Mouse (Mus musculus) heart, embryonic 15.5 days (tissue): ENCODE results near the gene Nap1l5. TPM values are rescaled to one million over a fixed set of nuclear protein-coding genes. Genes with fewer than 3 reads are reported as not detected.

ENCODE experiments used
- ATAC-seq: fragments of 200-750 bp; cut with Nextera tagmentation; replicated peaks from 2 replicates; pipeline ENCODE4 v1.8.0; 2017; ENCODE audit warnings: low read depth, moderate TSS enrichment; ENCODE audit not compliant: insufficient number of reproducible peaks, insufficient read depth, low FRiP score
- H3K27ac ChIP-seq: fragments of 300-500 bp; sonication (generic); 2 replicates; pipeline ENCODE4 v1.5.1; 2015; ENCODE audit warnings: mild to moderate bottlenecking, inconsistent platforms
- H3K27me3 ChIP-seq: fragments of 300-500 bp; sonication (generic); 2 replicates; pipeline ENCODE4 v1.6.1; 2015; ENCODE audit warnings: inconsistent platforms
- H3K36me3 ChIP-seq: fragments of 300-500 bp; sonication (generic); 2 replicates; pipeline ENCODE4 v1.6.1; 2015; ENCODE audit warnings: mild to moderate bottlenecking, inconsistent platforms
- H3K4me1 ChIP-seq: fragments of 300-500 bp; sonication (generic); replicated peaks from 2 replicates; pipeline ENCODE4 v1.6.1; 2015; ENCODE audit warnings: inconsistent platforms
- H3K4me2 ChIP-seq: fragments of 300-500 bp; sonication (generic); 2 replicates; pipeline ENCODE4 v1.6.1; 2015; ENCODE audit warnings: inconsistent platforms, mild to moderate bottlenecking, moderate library complexity
- H3K4me3 ChIP-seq: fragments of 300-500 bp; sonication (generic); 2 replicates; pipeline ENCODE4 v1.5.1; 2015; ENCODE audit warnings: mild to moderate bottlenecking, inconsistent platforms
- H3K9ac ChIP-seq: fragments of 300-500 bp; sonication (generic); 2 replicates; pipeline ENCODE4 v1.6.1; 2015; ENCODE audit warnings: mild to moderate bottlenecking, inconsistent platforms
- H3K9me3 ChIP-seq: fragments of 300-500 bp; sonication (generic); replicated peaks from 2 replicates; pipeline ENCODE4 v1.6.1; 2016; ENCODE audit warnings: inconsistent platforms
- WGBS: fragments of 180-500 bp; shearing (Covaris S2); methylation state at CpG from one replicate; pipeline ENCODE4 v1.1.7; 2015; ENCODE audit warnings: mixed read lengths; 5-methylcytosine and 5-hydroxymethylcytosine counted together
- polyA plus RNA-seq: library from polyadenylated mRNA; unstranded; fragments of >200 nt; fragmentation: Nextera tagmentation; extraction: Ambion mirVana; gene quantifications from 2 replicates; pipeline ENCODE4 v1.2.1, GENCODE M21; 2015

Gene Nap1l5
- polyA plus RNA-seq: 1.1 and 1.8 TPM in 2 replicates

- H3K36me3 ChIP-seq: peaks cover 35% of the 10 kb centered on the region
- WGBS: 56% methylated on average over 34 of the region's 34 CpGs
Measured at GRCm38 (mm10) chr6:58906852-58907261, at the start of gene Nap1l5. Gene Nap1l5, minus strand, starts transcription at chr6:58907076.

GRCm38 (mm10) chr6:58951128-58951992 lies 44.5 kb upstream of the Nap1l5 start:
- Histone ChIP-seq H3K36me3 (peaks cover 28% of the 10 kb centered on the region), H3K4me2 (no peak overlapping the region), H3K27ac (no peak overlapping the region), H3K27me3 (no peaks in the 10 kb centered on the region), H3K4me1 (no peaks in the 10 kb centered on the region), H3K4me3 (no peak overlapping the region), H3K9me3 (no peaks in the 10 kb centered on the region), H3K9ac (no peak overlapping the region)
- WGBS: 55% methylated on average over 2 of the region's 2 CpGs
- no peak for ATAC-seq

More at GRCm38 (mm10) chr6:58906852-58907261, at the start of gene Nap1l5:
- peak; percentile 55; the same call in 1 of the 2 replicates for ATAC-seq
- Histone ChIP-seq H3K4me1 (0 out of 2 replicates have a peak, but pooled peaks cover 3% of the 10 kb centered on the region), H3K4me3 (peak within 1 kb of the TSS; percentile 47), H3K27me3 (no peaks in the 10 kb centered on the region), H3K27ac (no peak within 1 kb of the TSS), H3K9me3 (0 out of 2 replicates have a peak, but pooled peaks cover 10% of the 10 kb centered on the region), H3K4me2 (peak within 1 kb of the TSS; percentile 77), H3K9ac (no peak within 1 kb of the TSS; the same call in 1 of the 2 replicates)

- Histone ChIP-seq H3K9me3 (no peaks in the 10 kb centered on the region), H3K27ac (no peak overlapping the region), H3K36me3 (peaks cover 26% of the 10 kb centered on the region), H3K27me3 (no peaks in the 10 kb centered on the region), H3K4me3 (no peak overlapping the region), H3K4me1 (no peaks in the 10 kb centered on the region), H3K4me2 (no peak overlapping the region), H3K9ac (no peak overlapping the region)
- 91% methylated on average over 1 of the region's 1 CpGs for WGBS
- ATAC-seq: no peak
Measured at GRCm38 (mm10) chr6:58950410-58950809, 43.5 kb upstream of the Nap1l5 start.

GRCm38 (mm10) chr6:58946840-58947239 lies 40.0 kb upstream of the Nap1l5 start:
- H3K4me1 ChIP-seq: no peaks in the 10 kb centered on the region
- 70% methylated on average over 4 of the region's 4 CpGs for WGBS
- H3K36me3 ChIP-seq: peaks cover 4% of the 10 kb centered on the region; the same call in 1 of the 2 replicates
- no peaks in the 10 kb centered on the region for H3K9me3 ChIP-seq
- no peak overlapping the region for H3K4me2 ChIP-seq
- H3K9ac ChIP-seq: no peak overlapping the region
- no peak overlapping the region for H3K27ac ChIP-seq
- no peak overlapping the region for H3K4me3 ChIP-seq
- H3K27me3 ChIP-seq: no peaks in the 10 kb centered on the region
- ATAC-seq: no peak

GRCm38 (mm10) chr6:58946246-58946645 lies 39.4 kb upstream of the Nap1l5 start:
- Histone ChIP-seq H3K36me3 (peaks cover 4% of the 10 kb centered on the region; the same call in 1 of the 2 replicates), H3K4me3 (no peak overlapping the region), H3K27me3 (no peaks in the 10 kb centered on the region), H3K4me2 (no peak overlapping the region), H3K9me3 (no peaks in the 10 kb centered on the region), H3K9ac (no peak overlapping the region), H3K4me1 (no peaks in the 10 kb centered on the region), H3K27ac (no peak overlapping the region)
- WGBS: 58% methylated on average over 2 of the region's 2 CpGs
- ATAC-seq: no peak

- Histone ChIP-seq H3K36me3 (peaks cover 4% of the 10 kb centered on the region; the same call in 1 of the 2 replicates), H3K4me1 (no peaks in the 10 kb centered on the region), H3K9me3 (no peaks in the 10 kb centered on the region), H3K27me3 (no peaks in the 10 kb centered on the region), H3K4me3 (no peak overlapping the region), H3K4me2 (no peak overlapping the region), H3K9ac (no peak overlapping the region), H3K27ac (no peak overlapping the region)
- ATAC-seq: no peak
- 53% methylated on average over 3 of the region's 3 CpGs for WGBS
Measured at GRCm38 (mm10) chr6:58943958-58944357, 37.1 kb upstream of the Nap1l5 start.

GRCm38 (mm10) chr6:58942276-58942675 lies 35.4 kb upstream of the Nap1l5 start:
- Histone ChIP-seq H3K9me3 (no peaks in the 10 kb centered on the region), H3K27me3 (no peaks in the 10 kb centered on the region), H3K36me3 (peaks cover under 1% of the 10 kb centered on the region; the same call in 1 of the 2 replicates), H3K4me1 (no peaks in the 10 kb centered on the region), H3K9ac (no peak overlapping the region), H3K27ac (no peak overlapping the region), H3K4me2 (no peak overlapping the region), H3K4me3 (no peak overlapping the region)
- WGBS: 93% methylated on average over 2 of the region's 2 CpGs
- no peak for ATAC-seq

GRCm38 (mm10) chr6:58937726-58938125 lies 30.9 kb upstream of the Nap1l5 start:
- Histone ChIP-seq H3K36me3 (no peaks in the 10 kb centered on the region), H3K4me3 (no peak overlapping the region), H3K27me3 (no peaks in the 10 kb centered on the region), H3K27ac (no peak overlapping the region), H3K9me3 (no peaks in the 10 kb centered on the region), H3K4me1 (no peaks in the 10 kb centered on the region), H3K9ac (no peak overlapping the region), H3K4me2 (no peak overlapping the region)
- no peak for ATAC-seq

- no peak overlapping the region for H3K27ac ChIP-seq
- 84% methylated on average over 4 of the region's 4 CpGs for WGBS
- no peak overlapping the region for H3K4me3 ChIP-seq
- no peak overlapping the region for H3K9ac ChIP-seq
- H3K27me3 ChIP-seq: no peaks in the 10 kb centered on the region
- ATAC-seq: no peak
- H3K4me2 ChIP-seq: no peak overlapping the region
- H3K4me1 ChIP-seq: peaks cover 12% of the 10 kb centered on the region
- no peaks in the 10 kb centered on the region for H3K36me3 ChIP-seq
- no peaks in the 10 kb centered on the region for H3K9me3 ChIP-seq
Measured at GRCm38 (mm10) chr6:58934144-58934543, 27.3 kb upstream of the Nap1l5 start.

- Histone ChIP-seq H3K9ac (no peak overlapping the region), H3K4me3 (no peak overlapping the region), H3K36me3 (no peaks in the 10 kb centered on the region), H3K27ac (no peak overlapping the region), H3K27me3 (no peaks in the 10 kb centered on the region), H3K4me2 (no peak overlapping the region), H3K4me1 (peaks cover 13% of the 10 kb centered on the region), H3K9me3 (no peaks in the 10 kb centered on the region)
- 67% methylated on average over 6 of the region's 6 CpGs for WGBS
- no peak for ATAC-seq
Measured at GRCm38 (mm10) chr6:58933189-58933913, 26.5 kb upstream of the Nap1l5 start.

- no peaks in the 10 kb centered on the region for H3K27me3 ChIP-seq
- no peaks in the 10 kb centered on the region for H3K9me3 ChIP-seq
- H3K36me3 ChIP-seq: no peaks in the 10 kb centered on the region
- no peak overlapping the region for H3K4me2 ChIP-seq
- H3K4me1 ChIP-seq: peaks cover 18% of the 10 kb centered on the region
- 86% methylated on average over 12 of the region's 12 CpGs for WGBS
- H3K27ac ChIP-seq: no peak overlapping the region
- no peak overlapping the region for H3K4me3 ChIP-seq
- H3K9ac ChIP-seq: no peak overlapping the region
- no peak for ATAC-seq
Measured at GRCm38 (mm10) chr6:58932515-58933188, 25.8 kb upstream of the Nap1l5 start.
